Mouse (Mus musculus): ENCODE measurements around the gene Slc7a6.
"Not testable (repeated sequence)": the region's sequence is repeated elsewhere in the genome, so short reads cannot be mapped to it uniquely, and the experiment has no call there.

Gene Slc7a6

DNA sequence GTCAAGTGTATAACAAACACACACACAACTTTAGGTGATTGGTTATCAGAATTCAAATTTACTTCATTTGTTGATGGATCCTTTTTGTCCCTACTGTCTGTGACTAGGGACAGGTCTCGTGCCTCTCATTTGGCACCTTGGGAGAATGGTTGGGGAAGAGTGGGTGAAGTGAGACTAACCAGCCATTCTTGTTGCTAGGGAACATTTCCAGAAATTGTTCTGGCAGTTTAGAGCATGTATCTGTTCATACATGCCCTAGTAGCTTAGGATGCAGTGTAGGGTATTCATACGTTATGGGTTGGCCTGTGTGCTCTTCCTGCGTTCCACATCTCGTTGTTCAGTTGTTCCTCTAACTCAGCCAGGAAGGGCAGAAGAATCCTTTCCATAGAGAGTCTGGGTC lies 20.5 kb downstream of the Slc7a6 start:
- DNase-seq, result no peak

DNA sequence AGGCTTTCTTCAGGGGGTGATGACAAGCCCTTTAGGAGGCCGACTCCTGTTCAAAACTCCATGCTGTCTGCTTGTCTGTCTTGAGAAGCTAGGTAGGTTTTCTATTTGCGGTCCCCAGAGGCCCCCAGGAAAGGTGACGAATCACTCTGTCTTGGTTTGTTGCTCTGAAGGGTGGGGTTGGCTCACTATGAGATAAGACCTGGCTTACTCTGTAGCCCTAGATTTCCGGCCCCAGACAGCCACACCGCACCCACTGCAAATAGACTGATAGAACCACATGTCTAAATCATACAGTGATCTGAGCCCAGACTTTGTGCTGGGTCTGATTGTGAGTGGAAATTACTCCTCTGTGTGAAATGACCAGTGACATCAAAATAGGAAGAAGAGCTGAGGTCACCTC lies 23.0 kb downstream of the Slc7a6 start:
- DNase-seq, result no peak

DNA sequence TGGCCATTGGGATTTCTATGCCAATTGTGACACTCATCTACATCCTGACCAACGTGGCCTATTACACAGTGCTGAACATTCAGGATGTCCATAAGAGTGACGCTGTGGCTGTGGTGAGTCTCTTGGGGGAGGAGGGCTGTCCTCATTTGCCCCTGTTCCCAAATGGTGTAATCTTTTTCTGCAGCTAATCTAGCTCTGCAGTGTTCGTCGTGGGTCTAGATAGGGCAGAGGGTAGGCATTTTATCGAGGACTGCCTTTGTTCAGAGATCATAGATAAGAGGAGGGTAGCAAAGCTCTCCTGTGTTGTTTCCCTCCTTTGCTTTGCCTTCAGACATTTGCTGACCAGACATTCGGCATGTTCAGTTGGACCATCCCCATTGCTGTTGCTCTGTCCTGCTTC lies 24.5 kb downstream of the Slc7a6 start:
- DNase-seq, result no peak

- no peak for DNase-seq
Observed at GRCm38 (mm10) chr8:106194062-106194461, 25.4 kb downstream of the Slc7a6 start.

GRCm38 (mm10) chr8:106198741-106199140 lies 30.1 kb downstream of the Slc7a6 start:
- DNase-seq, result peak; percentile 51 to 59

DNA sequence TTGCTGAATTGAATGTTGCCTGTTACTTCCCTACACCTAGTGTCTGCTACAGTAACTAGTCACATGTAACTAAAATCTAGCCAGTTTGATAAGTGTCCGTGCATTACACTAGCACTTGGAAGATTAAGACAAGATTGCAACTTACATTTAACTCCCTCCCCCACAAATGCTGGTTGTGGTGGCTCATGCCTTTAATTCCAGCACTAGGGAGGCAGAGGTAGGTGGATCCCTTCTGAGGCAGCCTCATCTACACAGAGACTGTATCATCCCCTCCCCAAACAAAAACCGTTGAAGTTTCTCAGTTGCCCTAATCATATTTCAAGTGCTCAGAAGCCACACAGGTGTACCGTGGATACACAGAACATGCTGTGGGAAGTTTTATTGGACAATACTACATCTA lies 30.9 kb downstream of the Slc7a6 start:
- not testable (repeated sequence) for DNase-seq

DNA sequence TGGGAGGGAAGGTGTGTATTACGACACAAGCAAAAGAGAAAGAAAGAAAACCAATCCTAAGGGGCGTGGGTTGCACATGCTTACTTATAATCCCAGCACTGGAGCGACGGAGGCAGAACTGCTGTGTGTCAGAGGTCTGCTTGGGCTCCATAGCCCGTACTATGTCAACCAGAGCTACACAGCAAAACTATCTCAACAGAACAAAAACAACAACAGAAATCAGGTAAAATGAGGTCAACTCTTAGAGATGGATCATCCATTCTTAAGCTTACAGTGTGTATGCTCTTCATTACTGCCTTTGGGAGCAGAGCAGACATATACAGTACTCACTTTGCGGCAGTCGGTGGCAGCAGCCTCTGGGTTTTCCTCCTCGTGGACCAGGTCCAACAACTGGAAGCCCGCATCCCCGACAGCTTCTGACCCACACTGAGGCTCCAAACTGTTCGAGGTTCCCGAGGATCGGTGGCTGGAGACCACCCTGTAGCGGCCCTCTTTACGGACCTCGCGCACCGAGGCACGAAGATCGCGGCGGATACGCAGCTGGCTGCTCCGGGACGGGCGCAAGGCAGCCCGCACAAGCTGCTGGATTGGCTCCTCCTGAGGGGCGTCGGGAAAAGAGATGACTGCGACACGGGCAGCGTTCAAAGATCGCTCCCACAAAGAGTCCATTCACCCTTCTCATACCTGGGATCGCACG lies 41.5 kb downstream of the Slc7a6 start:
- peak in 1 of 2 experiments; percentile 68 for DNase-seq

DNA sequence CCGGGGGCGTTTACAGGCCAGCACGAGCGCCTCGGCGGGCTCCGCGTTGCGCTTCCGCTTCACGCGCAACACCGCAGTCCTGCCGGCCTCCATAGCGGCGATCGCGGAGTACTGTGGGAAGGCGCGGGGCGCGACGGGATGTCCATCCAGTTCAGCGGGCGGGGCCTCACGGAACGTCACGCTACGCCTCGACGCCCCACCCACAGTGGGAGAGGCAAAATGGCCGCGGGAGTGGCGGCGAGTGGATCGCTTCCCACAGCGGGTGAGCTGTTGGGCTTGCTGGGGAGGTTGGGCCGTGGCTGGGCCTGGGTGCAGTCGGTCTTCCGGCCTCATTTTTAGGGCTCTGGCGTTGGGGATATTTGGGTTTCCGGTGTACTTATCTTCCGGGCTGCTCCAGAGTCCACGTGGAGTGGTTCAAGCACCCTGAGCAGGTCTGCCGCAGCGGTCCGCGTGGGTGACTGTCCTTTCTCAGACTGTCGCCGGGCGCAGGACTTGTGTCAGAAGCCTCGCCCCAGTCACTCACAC lies 42.2 kb downstream of the Slc7a6 start, which contains the start of the genes Slc7a6os and Prmt7:
Gene Slc7a6os (minus strand): TSS at position 115 of the 525 bp plus-strand sequence.
Gene Prmt7 (plus strand): TSS at position 116 of the 525 bp plus-strand sequence.
- DNase-seq, result peak; percentile 97

- no peak for DNase-seq
Observed at GRCm38 (mm10) chr8:106211421-106211820, 42.8 kb downstream of the Slc7a6 start.

- DNase-seq, result no peak
Observed at GRCm38 (mm10) chr8:106213959-106214358, 45.3 kb downstream of the Slc7a6 start.

- DNase-seq, result no peak
Observed at GRCm38 (mm10) chr8:106219620-106220019, 51.0 kb downstream of the Slc7a6 start.

DNA sequence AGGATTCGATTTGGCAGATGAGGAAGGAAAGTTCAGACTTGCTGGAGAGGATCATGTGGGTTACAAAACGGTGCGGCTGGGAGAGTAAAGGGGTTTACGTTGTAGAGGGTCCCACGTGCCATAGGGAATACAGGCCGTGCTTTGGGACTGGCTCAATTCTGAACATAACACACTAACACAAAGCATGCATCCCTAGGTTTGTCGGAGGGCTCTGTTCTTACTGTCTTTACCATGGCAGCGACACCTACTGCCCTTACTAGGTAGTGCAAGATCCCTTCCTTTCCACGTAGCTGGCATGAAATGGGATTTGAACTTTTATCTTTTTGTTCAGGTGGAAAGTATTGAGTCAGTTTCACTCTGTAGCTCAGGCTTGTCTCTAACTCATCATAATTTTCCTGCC lies 57.9 kb downstream of the Slc7a6 start:
- DNase-seq, result peak; percentile 72 to 84

DNA sequence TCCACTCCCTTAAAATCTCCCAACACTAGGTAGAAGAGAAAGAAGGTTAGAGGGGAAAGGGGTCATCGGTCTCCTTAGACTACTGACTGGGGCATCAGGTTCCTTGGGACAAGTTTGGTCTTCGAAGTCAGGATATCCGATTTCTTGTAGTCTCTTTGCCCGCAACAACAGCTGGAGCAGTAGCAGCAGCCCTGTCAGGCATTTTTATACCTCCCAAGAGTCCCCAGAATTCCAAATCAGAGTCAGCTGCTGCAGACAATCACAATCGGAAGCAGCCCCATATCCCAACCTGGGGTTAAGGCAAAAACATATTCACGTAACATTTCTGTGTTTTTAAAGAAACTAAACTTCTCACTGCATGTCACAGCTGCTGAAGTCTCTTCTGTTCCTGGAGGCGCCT lies 62.9 kb downstream of the Slc7a6 start:
- no peak for DNase-seq

DNA sequence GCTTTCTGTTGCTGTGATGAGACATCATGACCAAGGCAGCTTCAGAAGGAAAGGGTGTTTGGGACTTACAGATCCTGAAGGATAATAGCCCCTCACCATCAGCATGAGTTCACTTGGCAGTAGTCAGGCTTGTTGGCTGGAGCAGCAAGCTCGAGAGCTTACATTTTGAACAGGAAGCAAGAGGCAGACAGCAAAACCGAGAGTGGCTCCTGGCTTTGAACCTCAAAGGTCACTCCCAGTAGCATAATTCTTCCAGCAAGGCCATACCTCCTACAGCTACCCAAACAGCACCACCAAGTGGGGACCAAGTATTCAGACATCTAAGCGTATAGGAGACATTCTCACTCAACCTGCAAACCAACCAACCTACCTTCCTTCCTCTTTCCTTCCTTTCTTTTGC lies 64.1 kb downstream of the Slc7a6 start:
- no peak for DNase-seq

GRCm38 (mm10) chr8:106234567-106235261 lies 66.1 kb downstream of the Slc7a6 start:
- DNase-seq, result no peak

DNA sequence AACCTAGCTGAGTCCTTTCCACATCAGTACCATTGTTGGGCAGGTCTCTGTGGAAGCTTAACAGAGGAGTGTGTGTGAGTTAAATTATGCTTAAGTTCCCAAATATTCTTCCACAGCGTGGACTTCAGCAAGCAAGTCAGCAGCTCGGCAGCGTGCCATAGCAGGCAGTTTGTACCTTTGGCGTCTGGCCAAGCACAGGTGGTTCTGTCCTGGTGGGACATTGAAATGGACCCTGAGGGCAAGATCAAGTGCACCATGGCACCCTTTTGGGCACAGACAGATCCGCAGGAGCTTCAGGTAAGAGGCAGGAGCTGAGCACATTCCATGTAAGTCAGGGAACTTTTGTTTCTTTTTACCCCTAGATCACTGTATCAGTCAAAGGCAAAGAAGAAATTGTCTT lies 68.4 kb downstream of the Slc7a6 start:
- peak; percentile 43 to 56 for DNase-seq

Measured in cerebellum, postnatal 14 days (tissue).